Mouse (Mus musculus): ENCODE measurements around the gene Igsf23. TPM values are rescaled to one million over a fixed set of nuclear protein-coding genes. Genes with fewer than 3 reads are reported as not detected.

The Igsf23 gene
- total RNA-seq, 1 experiment from 2014 or later, result 0.46 TPM

GRCm38 (mm10) chr7:19889881-19890280, 60.7 kb downstream of the Igsf23 start:
- ATAC-seq (replicated peaks; ENCODE audit: low read depth, poor library complexity, severe bottlenecking), result peak; percentile 69; the same call in 1 of the 2 replicates

- ATAC-seq (replicated peaks; ENCODE audit: low read depth, poor library complexity, severe bottlenecking), result no peak
Observed at GRCm38 (mm10) chr7:19887849-19888248, 62.7 kb downstream of the Igsf23 start, which contains the start of gene Ceacam19. TSS of gene Ceacam19 (minus strand) at chr7:19887965.

Other genes starting within 250 kb of the Igsf23 start
- gene Tomm40, start 235.3 kb downstream of the Igsf23 start, total RNA-seq (2017), result 40.1 and 47.0 TPM in 2 replicates
- gene Nectin2, start 200.3 kb downstream of the Igsf23 start, total RNA-seq (2017), result 0.73 and 2.5 TPM in 2 replicates
- 0.32 TPM in 1 of 2 replicates, not detected in the other for gene Bcam, start 179.7 kb downstream of the Igsf23 start, total RNA-seq (2017)
- gene Cblc, start 153.9 kb downstream of the Igsf23 start, total RNA-seq (2017), result not detected in 2 replicates
- 1.6 and 2.4 TPM in 2 replicates for gene Bcl3, start 128.0 kb downstream of the Igsf23 start, total RNA-seq (2017)
- gene Gm19345, start 98.8 kb downstream of the Igsf23 start, total RNA-seq (2017), result not detected in 2 replicates
- not detected in 2 replicates for gene Ceacam16, start 89.5 kb downstream of the Igsf23 start, total RNA-seq (2017)
- not detected in 2 replicates for gene Ceacam19, start 62.8 kb downstream of the Igsf23 start, total RNA-seq (2017)
- gene Pvr, start 29.6 kb downstream of the Igsf23 start, total RNA-seq (2017), result 7.7 and 9.7 TPM in 2 replicates
- gene Ceacam20, start 14.7 kb upstream of the Igsf23 start, total RNA-seq (2017), result not detected in 2 replicates
- not detected in 2 replicates for gene Nlrp9b, start 40.7 kb upstream of the Igsf23 start, total RNA-seq (2017)
- gene Vmn1r91, start 148.9 kb upstream of the Igsf23 start, total RNA-seq (2017), result not detected in 2 replicates
- gene Gm16442, start 171.8 kb upstream of the Igsf23 start, total RNA-seq (2017), result not detected in 2 replicates
- not detected in 2 replicates for gene Vmn1r93, start 188.3 kb upstream of the Igsf23 start, total RNA-seq (2017)
- gene Vmn1r94, start 217.6 kb upstream of the Igsf23 start, total RNA-seq (2017), result not detected in 2 replicates
- not detected in 2 replicates for gene Vmn1r95, start 243.0 kb upstream of the Igsf23 start, total RNA-seq (2017)

Measured in common myeloid progenitor, adult 5-6 weeks (primary cell).